Mouse (Mus musculus) kidney, embryonic 14.5 days (tissue): ENCODE measurements around the gene Cd52. TPM values are rescaled to one million over a fixed set of nuclear protein-coding genes. Genes with fewer than 3 reads are reported as not detected.

Source experiments
- polyA plus RNA-seq: library from polyadenylated mRNA; unstranded; fragments of >200 nt; fragmentation: Nextera tagmentation; extraction: Ambion mirVana; gene quantifications from 2 replicates; pipeline ENCODE4 v1.2.1, GENCODE M21; 2014

The Cd52 gene
- polyA plus RNA-seq, 1 experiment from 2014 or later: 8.9 TPM

Other genes with a start within 250 kb of the Cd52 start
- 29.6 and 49.8 TPM in 2 replicates for gene Rps6ka1, start 207.3 kb downstream of the Cd52 start, polyA plus RNA-seq
- 3,172 and 3,245 TPM in 2 replicates for gene Hmgn2, start 126.4 kb downstream of the Cd52 start, polyA plus RNA-seq
- gene Dhdds, start 94.2 kb downstream of the Cd52 start, polyA plus RNA-seq: 42.2 and 42.9 TPM in 2 replicates
- gene Lin28a, start 76.2 kb downstream of the Cd52 start, polyA plus RNA-seq: not detected in 2 replicates
- gene Zfp683, start 41.2 kb downstream of the Cd52 start, polyA plus RNA-seq: not detected in 2 replicates
- 4.5 and 6.0 TPM in 2 replicates for gene Crybg2, start 34.3 kb downstream of the Cd52 start, polyA plus RNA-seq
- gene Ubxn11, start 7.5 kb upstream of the Cd52 start, polyA plus RNA-seq: 9.3 and 12.4 TPM in 2 replicates
- 424 TPM in 2 replicates for gene Sh3bgrl3, start 33.7 kb upstream of the Cd52 start, polyA plus RNA-seq
- gene Cep85, start 92.0 kb upstream of the Cd52 start, polyA plus RNA-seq: 98.0 and 123 TPM in 2 replicates
- gene Gm7534, start 107.9 kb upstream of the Cd52 start, polyA plus RNA-seq: 0.34 and 0.50 TPM in 2 replicates
- 0.26 and 0.37 TPM in 2 replicates for gene Catsper4, start 132.3 kb upstream of the Cd52 start, polyA plus RNA-seq
- gene Cnksr1, start 143.3 kb upstream of the Cd52 start, polyA plus RNA-seq: 5.0 and 6.4 TPM in 2 replicates
- 0.41 TPM in 1 of 2 replicates, not detected in the other for gene E130218I03Rik, start 148.6 kb upstream of the Cd52 start, polyA plus RNA-seq
- gene Zfp593, start 150.5 kb upstream of the Cd52 start, polyA plus RNA-seq: 17.5 and 18.9 TPM in 2 replicates
- not detected in 2 replicates for gene Gm30191, start 151.9 kb upstream of the Cd52 start, polyA plus RNA-seq
- gene Grrp1, start 159.0 kb upstream of the Cd52 start, polyA plus RNA-seq: 9.2 and 12.8 TPM in 2 replicates
- 14.9 and 18.8 TPM in 2 replicates for gene Pdik1l, start 192.8 kb upstream of the Cd52 start, polyA plus RNA-seq
- gene Trim63, start 220.0 kb upstream of the Cd52 start, polyA plus RNA-seq: 0.88 and 1.4 TPM in 2 replicates
- 0.09 and 0.11 TPM in 2 replicates for gene Slc30a2, start 248.1 kb upstream of the Cd52 start, polyA plus RNA-seq